Mouse (Mus musculus): ENCODE measurements around the gene Gm21852. TPM values are rescaled to one million over a fixed set of nuclear protein-coding genes. Genes with fewer than 3 reads are reported as not detected.
"Not testable (repeated sequence)": the region's sequence is repeated elsewhere in the genome, so short reads cannot be mapped to it uniquely, and the experiment has no call there.

Gm21852 gene
- polyA plus RNA-seq (2015; fragmentation: Nextera tagmentation; extraction: Ambion mirVana), result not detected in 2 replicates

GRCm38 (mm10) chrY:40651896-40652295, at the start of gene Gm21852:
Gm21852 (minus strand) TSS chrY:40651996.
- H3K9ac ChIP-seq; ATAC-seq (ENCODE audit: low read depth); H3K27me3 ChIP-seq; H3K27ac ChIP-seq (replicated peaks); H3K9me3 ChIP-seq; H3K4me1 ChIP-seq (replicated peaks); H3K4me2 ChIP-seq; H3K36me3 ChIP-seq; H3K4me3 ChIP-seq: not testable (repeated sequence)
- WGBS, result no CpG with 5 or more reads among the region's 3 CpGs

Small RNA genes lying within 50 kb of the gene (microRNA-seq; reads per million reads assigned to microRNA genes)
- gene Gm27466 (not detected), gene Gm28018 (not detected)

Other genes with a start within 250 kb of the Gm21852 start
- gene Gm21797, start 123.8 kb upstream of the Gm21852 start, polyA plus RNA-seq (2015; fragmentation: Nextera tagmentation; extraction: Ambion mirVana), result not detected in 2 replicates
- gene Gm20795, start 152.9 kb upstream of the Gm21852 start, polyA plus RNA-seq (2015; fragmentation: Nextera tagmentation; extraction: Ambion mirVana), result not detected in 2 replicates